ENCODE assay signal across 8 mouse cellular contexts in the genomic region with DNA sequence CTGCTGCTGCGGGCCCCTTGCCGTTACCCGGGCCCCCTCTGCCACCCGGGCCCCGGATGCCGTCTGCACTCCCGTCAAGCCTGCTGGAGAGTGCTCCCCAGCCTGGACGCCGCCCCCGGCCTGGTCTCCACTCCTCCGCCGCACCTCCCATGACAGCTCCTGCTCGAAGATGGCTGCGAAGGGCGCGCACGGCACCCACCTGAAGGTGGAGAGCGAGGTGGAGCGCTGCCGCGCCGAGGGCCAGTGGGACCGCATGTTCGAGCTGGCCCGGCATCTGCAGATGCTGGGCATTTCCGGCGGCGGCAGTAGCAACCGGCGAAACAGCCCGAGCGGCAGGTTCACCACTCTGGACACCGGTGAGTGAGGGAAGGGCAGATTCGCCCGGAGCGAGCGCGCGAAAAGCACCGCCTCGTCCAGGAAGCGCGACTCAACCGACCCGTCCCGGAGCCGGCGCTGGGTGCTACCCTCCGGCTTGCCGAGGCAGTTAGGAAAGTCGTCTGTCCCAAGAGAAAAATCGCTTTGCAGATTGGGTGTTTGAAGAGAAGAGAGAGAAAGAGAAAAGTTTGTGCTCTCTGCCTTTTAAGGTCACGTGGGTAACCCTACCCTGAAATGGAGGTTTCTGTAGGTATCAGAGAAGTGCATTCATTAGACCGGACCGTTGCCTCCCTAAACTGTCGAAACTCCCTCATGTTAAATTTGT. TPM values are rescaled to one million over a fixed set of nuclear protein-coding genes. Genes with fewer than 3 reads are reported as not detected.
DNase-seq lines count a peak whose midpoint lies in the region; ATAC-seq and TF ChIP-seq lines count a peak whose summit lies in the region.

No protein-coding gene starts in this region.

- peak overlapping the region; percentile 76 to 84 (median 82) for H3K4me3 ChIP-seq in CH12.LX (replicated peaks in 1 of 3; ENCODE audit: low read depth in 2 of 3, low read length in 2 of 3, poor library complexity in 1 of 3)
- H3K4me3 ChIP-seq in heart, embryonic 13.5 days: peak overlapping the region; percentile 77

- peak overlapping the region; percentile 96 for H3K4me2 ChIP-seq in CH12.LX (ENCODE audit: insufficient read depth, low read depth, poor library complexity, severe bottlenecking)
- H3K4me2 ChIP-seq in heart, embryonic 13.5 days: peak overlapping the region; percentile 100

- CTCF ChIA-PET in Patski (lab: Charles Lee): no interaction called here

- TF ChIP-seq CTCF in CH12.LX (conservative IDR thresholded peaks at IDR 0.05 in 1 of 2, IDR thresholded peaks at IDR 0.05 in 1 of 2; ENCODE audit: low read depth in 2 of 2, low read length in 2 of 2) (no peak), Patski (IDR thresholded peaks at IDR 0.05) (no peak)

- TF ChIP-seq EP300 in CH12.LX (IDR thresholded peaks at IDR 0.05; ENCODE audit: low read length): no peak; the same call in 1 of the 2 replicates

- TF ChIP-seq RAD21 in CH12.LX (IDR thresholded peaks at IDR 0.05; ENCODE audit: low read depth, low read length): no peak

- DNase-seq in CH12.LX (ENCODE audit: extremely low read depth) (peak; percentile 45), Patski (ENCODE audit: low read depth, low spot score) (no peak)
- peak; percentile 55 for DNase-seq in embryo, embryonic 10 days (ENCODE audit: low spot score)
- peak; percentile 71 for DNase-seq in kidney, postnatal 14 days
- DNase-seq in lung, postnatal 14 days: peak; percentile 56
- peak; percentile 48 for DNase-seq in right cerebral cortex, postnatal 4 days
- DNase-seq in Muller cell, postnatal 12 days (ENCODE audit: inconsistent ontology term): no peak

- ATAC-seq in Patski: peak; percentile 25
- ATAC-seq in heart, embryonic 13.5 days (ENCODE audit: extremely low read depth, insufficient number of reproducible peaks, low FRiP score, low TSS enrichment): 0 out of 2 replicates have a peak, but pooled peaks have one; percentile 1

- peaks cover 0 to 38% of the 10 kb centered on the region in 2 experiments; a peak in 3 of 4 replicates for H3K4me1 ChIP-seq in CH12.LX (ENCODE audit: control insufficient read depth in 1 of 2, insufficient read depth in 2 of 2)
- H3K4me1 ChIP-seq in heart, embryonic 13.5 days: peaks cover 25% of the 10 kb centered on the region

- POLR2A ChIA-PET in Patski (lab: Charles Lee): interaction anchor here (0.6 to 2.6 kb wide), 7 partner anchors 10 to 28 kb away, joined by 3 to 21 read pairs (median 3); partner anchors contain the start of gene Mcfd2

- H3K27me3 ChIP-seq in CH12.LX (replicated peaks) (peaks cover 2% of the 10 kb centered on the region), Patski (no peaks in the 10 kb centered on the region)
- peaks cover 70% of the 10 kb centered on the region for H3K27me3 ChIP-seq in heart, embryonic 13.5 days (replicated peaks)

- H3K79me2 ChIP-seq in CH12.LX (replicated peaks; ENCODE audit: control insufficient read depth, extremely low read depth, insufficient read depth, poor library complexity, severe bottlenecking): no peaks in the 10 kb centered on the region

- peak overlapping the region; percentile 31 for H3K27ac ChIP-seq in CH12.LX (ENCODE audit: insufficient read depth, low read depth)
- H3K27ac ChIP-seq in heart, embryonic 13.5 days (replicated peaks): peak overlapping the region; percentile 89; the same call in 1 of the 2 replicates

- no peaks in the 10 kb centered on the region for H3K9me3 ChIP-seq in CH12.LX (replicated peaks; ENCODE audit: low read length)
- H3K9me3 ChIP-seq in heart, embryonic 13.5 days: no peaks in the 10 kb centered on the region

- in situ Hi-C loops in CH12.LX (cut with MboI; ENCODE audit: low pct_ligation_motif_present, low pct_unique_long_range_greater_than_20kb, low sequenced_read_pairs): no loop called here
- in situ Hi-C loops in Patski (cut with MboI; ENCODE audit: low pct_unique_long_range_greater_than_20kb): no loop called here

- under 1% methylated on average over 56 of the region's 56 CpGs for WGBS in heart, embryonic 13.5 days

- dilution Hi-C loops in CH12.LX (cut with MboI; ENCODE audit: extremely low pct_ligation_motif_present, extremely low pct_unique_long_range_greater_than_20kb, low sequenced_read_pairs): no loop called here

- H3K9ac ChIP-seq in CH12.LX (ENCODE audit: insufficient read depth, low read depth): peak overlapping the region; percentile 64
- H3K9ac ChIP-seq in heart, embryonic 13.5 days: peak overlapping the region; percentile 91

- peaks cover 0 to 7% of the 10 kb centered on the region in 2 experiments for H3K36me3 ChIP-seq in CH12.LX (replicated peaks in 1 of 2; ENCODE audit: control insufficient read depth in 1 of 2, insufficient read depth in 1 of 2, low read length in 1 of 2)
- no peaks in the 10 kb centered on the region for H3K36me3 ChIP-seq in heart, embryonic 13.5 days

- TF ChIP-seq POLR2A in CH12.LX (IDR thresholded peaks at IDR 0.05; ENCODE audit: low read depth, low read length): no peak

TF ChIP-seq in CH12.LX, 34 proteins besides CTCF, POLR2A, EP300 and RAD21:
- TF ChIP-seq BHLHE40 (IDR thresholded peaks at IDR 0.05; ENCODE audit: low read depth, low read length) (no peak; the same call in 1 of the 2 replicates), SIN3A (IDR thresholded peaks at IDR 0.05; ENCODE audit: low read length) (peak; percentile 1; the same call in 1 of the 2 replicates), ZKSCAN1 (IDR thresholded peaks at IDR 0.05; ENCODE audit: borderline replicate concordance, low read depth, low read length) (no peak), USF2 (conservative IDR thresholded peaks at IDR 0.05; ENCODE audit: low read depth, low read length) (peak; percentile 68), UBTF (IDR thresholded peaks at IDR 0.05; ENCODE audit: low read depth, low read length) (no peak), POLR2AphosphoS2 (IDR thresholded peaks at IDR 0.05; ENCODE audit: low read depth, low read length) (no peak), JUND (conservative IDR thresholded peaks at IDR 0.05; ENCODE audit: low read depth, low read length) (no peak), ZC3H11A (IDR thresholded peaks at IDR 0.05; ENCODE audit: low read depth, low read length) (no peak), E2F4 (IDR thresholded peaks at IDR 0.05; ENCODE audit: insufficient replicate concordance, low read depth, low read length) (no peak), ETS1 (conservative IDR thresholded peaks at IDR 0.05; ENCODE audit: low read depth, low read length) (no peak), MAZ (IDR thresholded peaks at IDR 0.05; ENCODE audit: low read depth, low read length) (no peak), USF1 (IDR thresholded peaks at IDR 0.05; ENCODE audit: low read depth, low read length) (peak; percentile 57), IRF4 (IDR thresholded peaks at IDR 0.05; ENCODE audit: low read depth, low read length) (no peak), TCF12 (IDR thresholded peaks at IDR 0.05; ENCODE audit: low read depth, low read length) (no peak), MAX (IDR thresholded peaks at IDR 0.05; ENCODE audit: low read length) (peak; percentile 33; the same call in 1 of the 2 replicates), MXI1 (IDR thresholded peaks at IDR 0.05; ENCODE audit: low read depth, low read length) (no peak; the same call in none of the 2 replicates), KAT2A (IDR thresholded peaks at IDR 0.05; ENCODE audit: insufficient replicate concordance, low read length) (no peak), NELFE (IDR thresholded peaks at IDR 0.05; ENCODE audit: low read depth, low read length) (no peak)

RNA-seq across cellular contexts. Expression of gene Ttc7, which starts 0.5 kb away (rescaled TPM):
- 11.2 and 12.8 TPM in 2 replicates for total RNA-seq in CH12.LX (2012; rRNA removed)
- total RNA-seq in CH12.LX (2014; rRNA removed): 5.8 and 6.2 TPM in 2 replicates
- 16.0 and 16.4 TPM in 2 replicates for polyA plus RNA-seq in CH12.LX (2012; ENCODE audit: insufficient read length, low read depth)
- polyA plus RNA-seq in Patski (2021): 23.2 TPM
- polyA plus RNA-seq in heart, embryonic 13.5 days (2015; fragmentation: Nextera tagmentation; extraction: Ambion mirVana): 2.5 and 3.6 TPM in 2 replicates

RNA-seq across cellular contexts. Expression of gene Mcfd2, which starts 17.5 kb away (rescaled TPM):
- 39.1 and 42.5 TPM in 2 replicates for total RNA-seq in CH12.LX (2012; rRNA removed)
- 39.1 and 41.9 TPM in 2 replicates for total RNA-seq in CH12.LX (2014; rRNA removed)
- polyA plus RNA-seq in CH12.LX (2012; ENCODE audit: insufficient read length, low read depth): 24.7 and 26.0 TPM in 2 replicates
- polyA plus RNA-seq in Patski (2021): 132 TPM
- 76.6 and 88.2 TPM in 2 replicates for polyA plus RNA-seq in heart, embryonic 13.5 days (2015; fragmentation: Nextera tagmentation; extraction: Ambion mirVana)

Comparison
In these comparisons a context has a peak if more than half of its experiments do, and no peak if none do; other contexts are left out.
1. DNase-seq: peak in CH12.LX (single experiment), embryo, embryonic 10 days (single experiment), kidney, postnatal 14 days (single experiment), lung, postnatal 14 days (single experiment) and right cerebral cortex, postnatal 4 days (single experiment); none in Patski (single experiment) and Muller cell, postnatal 12 days (single experiment).